Mouse (Mus musculus) megakaryocyte progenitor cell, adult 5-6 weeks (primary cell): ENCODE results near the gene Adamts13. TPM values are rescaled to one million over a fixed set of nuclear protein-coding genes. Genes with fewer than 3 reads are reported as not detected.

Experiments
- ATAC-seq: replicated peaks from 2 replicates; pipeline ENCODE4 v1.8.0; 2016; ENCODE audit warnings: mild to moderate bottlenecking, moderate TSS enrichment, inconsistent platforms; ENCODE audit not compliant: poor library complexity
- total RNA-seq, 2 experiments: library from RNA; stranded (forward) in 1 of 2; stranded (reverse) in 1 of 2; fragments of 157-497, 149-512 nt in 1 of 2; fragments of 200-1000 nt in 1 of 2; gene quantifications; 2 replicates each; pipeline versions ENCODE4 v1.2.3 to v1.2.4; 2015 to 2017

Adamts13 gene
- total RNA-seq, 2 experiments from 2014 or later: 1.3 TPM; not detected in 1

GRCm38 (mm10) chr2:26967262-26967661, 6.0 kb upstream of the Adamts13 start:
- no peak for ATAC-seq

GRCm38 (mm10) chr2:26973960-26974359, 744 bp downstream of the Adamts13 start:
- 0 out of 2 replicates have a peak, but pooled peaks have one; percentile 29 for ATAC-seq

- no peak for ATAC-seq
Observed at GRCm38 (mm10) chr2:26980361-26980760, 7.1 kb downstream of the Adamts13 start.

DNA sequence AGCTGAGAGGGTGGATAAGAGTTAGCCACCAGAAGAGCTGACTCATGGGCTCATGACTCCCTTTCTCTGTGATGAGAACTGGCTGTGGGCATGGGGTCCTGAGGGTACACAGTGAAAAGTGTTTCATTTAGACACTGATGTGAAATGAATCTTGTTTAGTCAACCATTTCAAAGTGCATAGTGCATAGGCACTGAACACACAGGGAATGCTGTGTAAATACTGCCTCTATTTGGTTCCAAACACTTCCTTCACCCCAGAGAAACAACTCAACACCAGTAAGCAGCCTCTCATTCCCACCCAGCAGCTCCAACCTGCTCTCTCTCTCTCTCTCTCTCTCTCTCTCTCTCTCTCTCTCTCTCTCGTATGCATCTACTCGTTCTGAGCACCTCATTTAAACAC, 11.0 kb downstream of the Adamts13 start:
- ATAC-seq: no peak

DNA sequence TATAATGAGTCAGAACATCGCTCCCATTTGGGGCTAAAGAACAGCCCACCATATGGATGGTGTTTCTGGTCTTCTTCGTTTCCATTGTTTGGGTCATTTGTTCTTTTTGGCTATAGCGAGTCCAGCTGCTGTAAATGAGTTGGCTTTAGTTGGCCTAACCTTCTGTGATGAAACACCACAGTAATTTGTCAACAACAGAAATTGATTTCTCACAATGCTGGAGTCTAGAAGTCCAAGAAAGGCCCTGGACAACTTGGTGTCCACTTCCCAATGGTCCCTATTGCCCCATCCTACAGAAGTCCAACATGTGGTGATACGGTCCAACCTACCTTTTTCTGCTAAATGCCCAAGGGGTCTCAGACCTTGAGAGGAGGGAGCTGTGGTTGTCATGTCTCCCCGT, 11.4 kb downstream of the Adamts13 start:
- ATAC-seq: no peak

- ATAC-seq: peak; percentile 63
Observed at GRCm38 (mm10) chr2:26993936-26994335, 20.7 kb downstream of the Adamts13 start.

DNA sequence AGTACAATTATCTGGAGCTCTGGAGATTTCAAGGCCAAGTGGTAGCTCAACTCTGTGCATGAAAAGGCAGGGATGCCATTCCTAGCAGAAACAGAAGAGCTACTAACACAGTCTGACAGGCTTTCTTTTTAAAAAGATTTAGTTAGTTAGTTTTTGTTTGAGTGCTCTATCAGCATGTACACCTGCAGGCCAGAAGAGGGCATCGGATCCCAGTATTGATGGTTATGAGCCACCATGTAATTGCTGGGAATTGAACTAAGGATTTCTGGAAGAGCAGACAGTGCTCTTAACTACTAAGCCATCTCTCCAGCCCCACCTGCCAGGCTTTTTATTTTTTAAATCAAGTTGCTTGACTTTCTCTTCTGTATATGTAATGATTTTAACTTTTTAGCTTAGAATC, 24.3 kb downstream of the Adamts13 start:
- no peak for ATAC-seq

DNA sequence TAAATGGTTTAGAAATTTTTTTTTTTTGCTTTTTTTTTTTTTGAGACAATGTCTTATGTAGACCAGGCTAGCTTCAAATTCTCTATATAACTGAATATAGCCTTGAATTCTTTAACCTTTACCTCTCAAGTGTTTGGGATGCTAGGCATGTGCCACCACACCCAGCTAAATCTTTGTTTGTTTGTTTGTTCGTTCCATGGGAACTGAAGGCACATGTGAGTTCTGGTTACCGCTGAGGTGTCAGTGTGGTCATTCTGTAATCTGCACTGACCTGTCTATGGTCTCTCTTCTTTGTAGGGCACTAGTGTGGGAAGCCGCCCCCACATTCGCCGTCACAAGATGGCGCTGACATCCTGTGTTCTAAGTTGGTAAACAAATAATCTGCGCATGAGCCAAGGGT, 24.8 kb downstream of the Adamts13 start:
- ATAC-seq: no peak

- no peak for ATAC-seq
Observed at GRCm38 (mm10) chr2:27006255-27006654, 33.0 kb downstream of the Adamts13 start.

DNA sequence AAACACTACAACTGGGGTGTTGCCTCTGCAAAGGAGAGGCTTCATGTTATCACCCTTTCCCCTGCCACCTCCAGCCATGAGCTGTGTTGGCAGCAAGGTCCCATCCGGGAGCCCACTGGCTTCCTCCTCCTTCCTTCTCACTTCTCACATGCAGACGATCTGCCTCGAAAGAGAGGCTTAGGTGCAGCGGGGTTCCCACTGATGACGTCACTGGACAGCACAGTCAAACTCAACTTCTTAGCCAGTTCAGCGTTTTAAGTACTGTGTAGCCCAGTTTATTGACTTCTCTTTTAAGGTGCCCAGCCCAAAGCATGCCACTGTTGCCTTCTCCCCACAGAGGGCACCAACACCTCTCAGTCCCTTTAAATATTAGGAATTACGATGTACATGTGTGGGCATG, 34.5 kb downstream of the Adamts13 start:
- ATAC-seq: no peak

DNA sequence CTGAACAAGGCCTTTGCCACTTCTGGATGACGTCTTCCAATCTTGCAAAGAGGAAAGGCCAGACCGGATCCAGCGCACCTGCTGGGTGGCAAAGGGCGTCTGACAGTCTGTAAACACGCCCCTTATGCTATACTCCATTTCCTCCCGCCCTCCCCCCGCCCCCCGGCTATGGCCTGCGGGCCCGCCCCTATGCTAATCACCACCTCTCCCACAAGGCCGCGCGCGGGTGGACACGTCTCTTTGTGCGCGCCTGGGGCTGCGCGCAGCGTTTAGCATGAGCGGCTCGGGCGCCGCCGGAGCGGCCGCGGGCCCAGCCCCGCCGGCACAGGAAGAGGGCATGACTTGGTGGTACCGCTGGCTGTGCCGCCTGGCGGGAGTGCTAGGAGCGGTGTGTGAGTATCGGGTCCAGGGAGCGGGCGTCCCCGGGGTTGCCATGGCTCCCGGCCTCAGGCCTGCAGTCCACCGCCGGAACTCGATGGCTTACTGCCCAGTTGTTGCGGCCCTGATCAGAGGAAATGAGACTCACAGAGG, 36.6 kb downstream of the Adamts13 start, which contains the start of gene Cacfd1:
Gene Cacfd1 (plus strand): TSS at position 213 of the 531 bp plus-strand sequence.
- peak; percentile 93 for ATAC-seq

DNA sequence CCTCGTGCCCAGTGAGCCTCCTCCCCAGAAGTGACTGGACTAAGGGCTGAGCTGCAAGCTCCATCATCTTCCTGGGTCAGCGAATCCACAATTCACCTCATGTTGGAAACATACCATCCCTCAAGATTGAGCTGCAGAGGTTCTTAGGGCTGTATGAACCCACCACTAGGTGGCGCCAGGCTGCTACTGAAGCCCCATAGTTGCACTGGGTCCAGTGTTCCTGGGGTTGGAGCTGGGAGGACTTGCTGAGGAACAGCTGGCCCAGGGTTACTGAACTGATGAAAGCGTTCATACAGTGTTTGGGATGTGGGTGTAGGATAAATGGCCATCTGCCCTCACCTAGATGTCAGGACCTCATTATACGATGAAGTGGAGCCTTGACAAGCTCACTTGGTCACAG, 44.6 kb downstream of the Adamts13 start:
- ATAC-seq: peak; percentile 76

GRCm38 (mm10) chr2:27019530-27019929, 46.3 kb downstream of the Adamts13 start:
- no peak for ATAC-seq

DNA sequence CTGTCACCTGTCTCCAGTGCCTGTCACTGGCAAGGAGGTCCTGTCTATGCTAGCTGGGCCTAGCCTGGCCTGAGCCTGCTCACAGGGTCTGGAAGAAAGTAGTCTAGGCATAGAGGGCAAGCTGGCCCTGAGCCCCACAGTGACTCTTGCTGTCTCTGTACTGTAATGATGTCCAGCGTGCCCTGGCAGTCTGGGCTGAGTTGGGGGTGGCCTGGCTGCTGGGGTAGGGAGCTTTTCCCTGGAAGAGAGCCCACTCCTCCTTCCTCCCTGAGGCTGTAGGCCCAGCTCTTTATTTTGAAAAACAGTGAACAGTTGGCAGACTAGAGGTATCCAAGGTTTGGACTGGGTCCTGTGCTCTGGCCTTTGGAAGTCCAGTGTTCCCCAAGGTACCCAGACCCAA, 47.9 kb downstream of the Adamts13 start:
- no peak for ATAC-seq

DNA sequence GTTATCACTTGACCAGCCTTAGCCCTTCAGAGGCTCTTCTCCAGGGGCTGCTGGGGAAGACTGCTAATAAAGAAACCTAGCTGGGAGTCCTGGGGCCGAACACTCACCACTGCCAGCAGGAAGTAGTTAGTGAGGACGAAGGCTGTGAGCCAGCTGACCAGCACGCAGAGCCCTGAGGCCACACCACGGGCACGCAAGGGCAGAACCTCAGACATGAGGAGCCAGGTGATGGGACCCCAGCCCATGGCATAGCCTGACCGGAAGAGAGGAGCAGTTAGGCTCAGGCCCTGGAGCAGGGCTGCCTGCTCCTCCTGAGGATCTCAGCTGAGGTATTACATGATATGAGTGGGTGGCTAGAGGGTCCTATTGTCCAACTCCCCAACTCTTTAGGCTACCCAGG, 49.4 kb downstream of the Adamts13 start:
- ATAC-seq: no peak

DNA sequence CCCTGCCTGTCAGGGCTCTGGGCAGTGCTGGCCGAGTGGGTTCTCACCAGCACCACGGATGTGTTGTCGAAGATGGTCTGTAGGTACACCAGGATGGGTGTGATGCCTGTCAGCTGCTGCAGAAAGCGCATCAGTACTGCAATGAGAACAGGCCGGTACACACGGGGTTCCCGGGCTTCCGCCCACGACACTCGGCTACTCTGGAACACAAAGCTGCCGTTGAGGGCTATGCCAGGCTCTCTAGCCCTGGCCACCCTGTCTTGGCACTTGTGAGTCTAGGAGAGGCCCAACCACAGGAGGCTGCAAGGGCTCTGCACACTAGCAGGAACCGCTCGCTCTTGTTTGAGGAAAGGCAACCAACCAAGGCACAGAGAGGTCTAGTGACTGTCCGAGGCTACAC, 50.9 kb downstream of the Adamts13 start:
- no peak for ATAC-seq

DNA sequence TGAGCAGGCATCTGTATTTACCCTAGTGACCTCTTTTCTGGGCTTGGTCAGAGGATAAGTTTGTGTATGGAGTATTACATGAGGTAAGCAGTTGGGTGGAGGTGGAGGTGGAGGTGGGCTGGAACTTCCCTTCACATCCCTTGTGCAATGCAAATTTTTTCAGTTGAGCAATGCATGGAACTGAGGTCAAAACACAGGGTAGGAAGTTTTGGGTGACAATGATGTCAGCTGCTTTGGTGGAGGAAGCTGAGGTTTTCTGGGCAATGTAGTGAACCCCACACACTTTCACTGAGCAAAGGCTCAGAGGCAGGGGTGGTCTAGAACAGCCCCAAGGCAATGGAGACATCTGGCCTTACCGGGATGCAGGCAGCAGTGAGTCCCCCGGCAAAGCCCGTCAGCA, 52.3 kb downstream of the Adamts13 start:
- ATAC-seq: peak; percentile 43

DNA sequence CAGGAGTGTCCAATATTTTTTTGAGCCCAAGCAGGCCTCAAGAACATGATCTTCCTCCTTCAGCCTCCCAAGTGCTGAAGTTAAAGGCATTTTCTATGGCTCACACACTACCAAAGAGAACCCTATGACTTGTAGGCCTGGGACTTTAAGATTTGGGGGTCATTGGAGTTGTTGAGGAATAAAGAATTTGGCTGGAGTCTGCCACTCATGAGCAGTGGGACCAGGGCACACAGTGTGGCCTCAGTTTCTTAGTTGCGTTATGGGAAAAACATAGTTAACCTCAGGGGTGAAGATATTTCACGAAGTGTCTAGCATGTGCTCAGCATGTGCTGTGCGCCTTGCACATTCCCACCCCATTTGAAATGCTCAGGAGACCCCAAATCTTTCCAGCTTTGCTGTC, 53.1 kb downstream of the Adamts13 start:
- ATAC-seq: no peak

DNA sequence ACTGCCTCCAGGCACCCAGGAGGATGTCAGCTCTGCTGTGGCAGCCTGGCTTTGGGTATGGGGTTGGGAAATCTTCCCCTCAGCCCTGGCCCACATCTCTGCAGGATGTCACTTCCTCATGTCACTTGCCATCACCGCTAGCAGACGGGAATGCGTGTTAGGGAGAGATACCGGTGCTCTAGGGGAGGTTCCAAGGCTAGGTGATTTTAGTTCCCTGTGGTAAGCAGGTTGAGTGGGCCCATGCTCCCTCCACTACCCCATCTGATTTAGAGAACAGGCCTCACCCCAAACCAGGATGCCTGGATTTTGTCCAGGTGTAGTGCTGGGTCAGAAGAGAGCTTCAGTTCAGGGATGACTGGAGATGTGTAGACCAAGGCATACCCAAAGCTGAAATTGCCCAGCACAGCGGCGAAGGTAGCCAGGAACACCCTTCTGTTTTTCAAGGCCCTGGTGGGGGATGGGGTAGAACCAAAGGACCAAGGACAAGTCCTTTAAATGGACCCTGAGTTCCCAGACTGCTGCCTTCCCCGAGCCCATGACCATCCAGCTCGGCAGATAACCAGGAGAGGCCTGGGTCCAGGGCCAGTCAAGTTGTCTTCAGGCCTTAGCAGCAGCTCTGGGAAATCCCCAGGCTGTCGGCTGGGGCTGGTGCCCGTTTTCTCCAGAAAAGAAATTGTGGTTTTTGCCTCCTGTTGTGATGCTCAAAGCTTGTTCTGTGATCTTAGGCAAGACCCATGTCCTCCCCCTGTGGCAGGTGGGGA, 53.8 kb downstream of the Adamts13 start:
- ATAC-seq: peak; percentile 51

DNA sequence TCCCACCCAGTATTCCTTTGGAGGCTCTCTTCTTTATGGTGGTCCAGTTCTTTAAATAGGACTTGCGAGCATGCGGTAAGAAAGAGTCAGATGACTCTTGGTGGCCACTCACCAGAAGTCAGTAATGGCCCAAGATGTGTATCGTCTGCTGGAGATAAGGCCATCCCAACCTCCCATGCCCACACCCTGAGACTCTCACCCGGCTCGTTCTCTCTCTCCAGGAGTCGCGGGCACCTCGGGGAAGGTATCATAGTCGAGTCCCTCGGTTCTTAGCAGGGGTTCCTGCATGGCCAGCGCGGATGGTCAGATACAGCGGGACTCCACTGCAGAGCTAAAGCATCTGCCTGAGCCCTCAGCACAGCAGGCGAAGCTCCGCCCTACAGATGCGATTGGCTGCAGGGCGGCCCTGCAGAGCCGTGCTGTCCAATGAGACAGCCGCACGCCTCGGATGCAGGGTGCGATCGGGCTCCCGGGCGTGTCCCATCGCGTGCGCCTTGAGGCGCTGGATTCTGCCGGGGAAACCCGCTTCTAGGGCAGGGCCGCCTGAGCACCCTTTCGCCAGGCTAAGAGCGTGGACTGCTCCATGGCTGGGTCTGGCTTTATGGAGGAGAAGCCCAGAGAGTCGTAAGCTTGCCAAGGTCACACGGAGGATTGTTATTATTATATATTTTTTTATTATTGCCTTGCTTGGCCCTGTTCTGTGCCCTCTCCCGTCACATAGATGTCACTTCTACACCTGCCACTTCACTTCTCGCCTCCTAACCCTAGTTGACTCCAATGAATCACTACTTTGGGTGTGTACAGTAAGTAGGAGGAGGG, 54.6 kb downstream of the Adamts13 start, which contains the start of gene Slc2a6:
Gene Slc2a6 (minus strand): TSS at position 381 of the 819 bp plus-strand sequence.
- peak; percentile 89 for ATAC-seq

DNA sequence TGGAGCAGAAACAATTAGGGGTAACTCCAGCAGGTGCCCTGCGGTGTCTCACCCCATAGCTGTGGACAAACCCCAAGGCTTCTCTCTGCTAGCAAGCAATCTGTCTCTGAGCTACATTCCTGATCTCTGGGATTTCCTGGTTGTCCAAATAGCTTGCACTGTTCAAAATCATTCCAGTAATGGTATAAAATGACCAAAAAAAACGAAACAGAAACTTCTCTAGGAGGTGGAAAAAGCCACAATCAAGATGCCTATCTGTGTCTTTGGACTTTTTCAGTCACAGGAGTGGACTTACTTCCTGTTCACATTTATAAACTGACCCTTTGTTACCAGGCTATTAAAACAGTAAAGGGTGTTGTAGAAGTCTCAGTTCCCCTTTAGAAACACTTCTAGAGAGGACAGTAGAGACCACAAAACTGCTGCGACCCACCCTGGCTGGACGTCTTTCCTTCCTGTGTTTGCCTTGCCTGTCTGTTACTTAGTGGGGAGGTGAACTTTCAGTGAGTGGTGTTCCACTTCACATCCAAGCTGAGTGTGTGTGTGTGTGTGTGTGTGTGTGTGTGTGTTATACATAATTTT, 55.3 kb downstream of the Adamts13 start:
- peak; percentile 26 for ATAC-seq
